Mouse (Mus musculus) gonadal fat pad, adult 2 months (tissue): ENCODE measurements around the gene Cipc. TPM values are rescaled to one million over a fixed set of nuclear protein-coding genes. Genes with fewer than 3 reads are reported as not detected.

Experiments
- DNase-seq: peaks from one replicate; pipeline ENCODE4 v3.0.0-alpha.2; 2012; ENCODE audit warnings: low read depth
- polyA plus RNA-seq: library from polyadenylated mRNA; depleted of rRNA; stranded (reverse); fragments of >200 nt; gene quantifications from 2 replicates; pipeline ENCODE4 v1.2.3, GENCODE M21; 2012

Gene Cipc
- polyA plus RNA-seq, 1 experiment: 44.5 TPM

- DNase-seq: no peak
Measured at GRCm38 (mm10) chr12:86960138-86960537, 13.3 kb downstream of the Cipc start.

- no peak for DNase-seq
Measured at GRCm38 (mm10) chr12:86960791-86961335, 14.0 kb downstream of the Cipc start.

- no peak for DNase-seq
Measured at GRCm38 (mm10) chr12:86961589-86962344, 14.9 kb downstream of the Cipc start.

GRCm38 (mm10) chr12:86964278-86965057 is 17.6 kb downstream of the Cipc start:
- no peak for DNase-seq

GRCm38 (mm10) chr12:86965237-86965799 is 18.5 kb downstream of the Cipc start:
- DNase-seq: no peak

GRCm38 (mm10) chr12:86968468-86969219 is 21.8 kb downstream of the Cipc start:
- DNase-seq: no peak

GRCm38 (mm10) chr12:86969220-86969601 is 22.4 kb downstream of the Cipc start:
- DNase-seq: no peak

- no peak for DNase-seq
Measured at GRCm38 (mm10) chr12:86971089-86971488, 24.2 kb downstream of the Cipc start.

GRCm38 (mm10) chr12:86973216-86973615 is 26.4 kb downstream of the Cipc start:
- no peak for DNase-seq

- DNase-seq: no peak
Measured at GRCm38 (mm10) chr12:86973706-86974105, 26.9 kb downstream of the Cipc start.

GRCm38 (mm10) chr12:86974387-86975288 is 27.8 kb downstream of the Cipc start:
- DNase-seq: no peak

- no peak for DNase-seq
Measured at GRCm38 (mm10) chr12:86975761-86976160, 28.9 kb downstream of the Cipc start.

- no peak for DNase-seq
Measured at GRCm38 (mm10) chr12:86976511-86977168, 29.8 kb downstream of the Cipc start.

- DNase-seq: no peak
Measured at GRCm38 (mm10) chr12:86977833-86978232, 31.0 kb downstream of the Cipc start.

- DNase-seq: no peak
Measured at GRCm38 (mm10) chr12:86981180-86981579, 34.3 kb downstream of the Cipc start.

GRCm38 (mm10) chr12:86983470-86984193 is 36.8 kb downstream of the Cipc start:
- no peak for DNase-seq

GRCm38 (mm10) chr12:86984194-86984555 is 37.3 kb downstream of the Cipc start:
- no peak for DNase-seq

GRCm38 (mm10) chr12:86986562-86986961 is 39.7 kb downstream of the Cipc start:
- no peak for DNase-seq

GRCm38 (mm10) chr12:86988227-86988626 is 41.4 kb downstream of the Cipc start:
- no peak for DNase-seq

- no peak for DNase-seq
Measured at GRCm38 (mm10) chr12:86989378-86989777, 42.5 kb downstream of the Cipc start.
